Mouse (Mus musculus) myocyte (in vitro differentiated cells): ENCODE measurements around the gene Pbx1.

Experiments
- E2F4 ChIP-seq: IDR thresholded peaks from one replicate; pipeline ENCODE4 v1.6.1; 2011; ENCODE audit warnings: mild to moderate bottlenecking, control low read depth, moderate library complexity; ENCODE audit not compliant: insufficient read depth
- MYOD1 ChIP-seq, 3 experiments: IDR thresholded peaks; one replicate each; pipeline ENCODE4 v1.6.1; 2011; ENCODE audit warnings: control low read depth in 2 of 3, low read depth in 2 of 3, mild to moderate bottlenecking in 2 of 3, moderate library complexity in 1 of 3; ENCODE audit not compliant: insufficient read length in 2 of 3, control insufficient read depth in 1 of 3
- POLR2AphosphoS2 ChIP-seq: IDR thresholded peaks from one replicate; pipeline ENCODE4 v1.6.1; 2011; ENCODE audit warnings: low read depth, control low read depth; ENCODE audit not compliant: insufficient read length
- REST ChIP-seq: IDR thresholded peaks from one replicate; pipeline ENCODE4 v1.6.1; 2011; ENCODE audit warnings: mild to moderate bottlenecking, control low read depth, moderate library complexity; ENCODE audit not compliant: insufficient read depth, insufficient read length
- USF1 ChIP-seq: IDR thresholded peaks from one replicate; pipeline ENCODE4 v1.6.1; 2011; ENCODE audit warnings: low read depth, mild to moderate bottlenecking, control low read depth, moderate library complexity

DNA sequence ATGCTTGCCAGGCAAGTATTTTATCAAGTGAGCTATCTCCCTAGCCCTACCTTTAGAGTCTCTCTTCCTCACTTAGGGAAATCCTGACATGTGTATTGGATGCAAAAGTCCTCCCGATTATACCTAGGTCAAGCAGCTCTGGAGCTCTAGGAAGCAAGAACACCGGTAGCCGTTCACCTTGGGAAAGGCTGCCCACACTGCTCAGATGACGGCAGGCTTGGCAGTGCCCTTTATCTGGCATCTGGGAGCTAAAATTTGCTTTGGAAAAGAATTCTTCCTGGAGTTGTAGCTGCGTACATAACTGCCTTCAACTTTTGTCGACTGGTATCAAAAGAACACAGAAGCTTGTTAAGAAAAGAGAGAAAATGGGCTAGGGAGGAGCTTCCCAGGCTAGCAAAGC is 37.5 kb downstream of the Pbx1 start:
- no peak for TF ChIP-seq MYOD1 (IDR thresholded peaks at IDR 0.05; ENCODE audit: control insufficient read depth in 1 of 3, insufficient read length in 2 of 3, low read depth in 2 of 3)
- TF ChIP-seq REST: no peak
- TF ChIP-seq POLR2AphosphoS2: no peak
- no peak for TF ChIP-seq E2F4
- TF ChIP-seq USF1: no peak
